Mouse (Mus musculus) retina, postnatal 7 days (tissue): ENCODE results near the gene Ankle1.

Source experiments
- DNase-seq: peaks from one replicate; pipeline ENCODE4 v3.0.0-alpha.2; 2012; ENCODE audit warnings: low read depth, low spot score

Ankle1 gene

GRCm38 (mm10) chr8:71381971-71382961, 23.5 kb upstream of the Ankle1 start:
- peak; percentile 76 for DNase-seq

GRCm38 (mm10) chr8:71383396-71383795, 22.4 kb upstream of the Ankle1 start:
- no peak for DNase-seq

- no peak for DNase-seq
Measured at GRCm38 (mm10) chr8:71383860-71384259, 21.9 kb upstream of the Ankle1 start.

GRCm38 (mm10) chr8:71385212-71385835, 20.5 kb upstream of the Ankle1 start:
- DNase-seq = no peak

GRCm38 (mm10) chr8:71388267-71388666, 17.5 kb upstream of the Ankle1 start:
- DNase-seq = no peak

GRCm38 (mm10) chr8:71391696-71392095, 14.1 kb upstream of the Ankle1 start:
- no peak for DNase-seq

GRCm38 (mm10) chr8:71392391-71392790, 13.4 kb upstream of the Ankle1 start:
- no peak for DNase-seq

GRCm38 (mm10) chr8:71392871-71393270, 12.9 kb upstream of the Ankle1 start:
- DNase-seq = peak; percentile 81

GRCm38 (mm10) chr8:71394481-71394880, 11.3 kb upstream of the Ankle1 start:
- DNase-seq = no peak

GRCm38 (mm10) chr8:71395071-71395470, 10.7 kb upstream of the Ankle1 start:
- DNase-seq = no peak

GRCm38 (mm10) chr8:71395629-71396028, 10.2 kb upstream of the Ankle1 start, which contains the start of gene Ushbp1:
Ushbp1 (minus strand) TSS chr8:71395802.
- DNase-seq = no peak

- peak; percentile 84 for DNase-seq
Measured at GRCm38 (mm10) chr8:71396639-71397305, 9.0 kb upstream of the Ankle1 start, which contains the start of gene Babam1. Babam1 (plus strand) TSS chr8:71396861.

- DNase-seq = no peak
Measured at GRCm38 (mm10) chr8:71397701-71398100, 8.1 kb upstream of the Ankle1 start.

GRCm38 (mm10) chr8:71400826-71401225, 5.0 kb upstream of the Ankle1 start:
- no peak for DNase-seq

GRCm38 (mm10) chr8:71401454-71401853, 4.4 kb upstream of the Ankle1 start:
- DNase-seq = no peak

- no peak for DNase-seq
Measured at GRCm38 (mm10) chr8:71402446-71402964, 3.3 kb upstream of the Ankle1 start.

GRCm38 (mm10) chr8:71403107-71403885, 2.5 kb upstream of the Ankle1 start:
- DNase-seq = no peak

- DNase-seq = no peak
Measured at GRCm38 (mm10) chr8:71404011-71404410, 1.8 kb upstream of the Ankle1 start.

- no peak for DNase-seq
Measured at GRCm38 (mm10) chr8:71404951-71405351, 859 bp upstream of the Ankle1 start.

GRCm38 (mm10) chr8:71406099-71407015, 547 bp downstream of the Ankle1 start:
- DNase-seq = peak; percentile 38
